Mouse (Mus musculus) retina, embryonic 14.5 days (tissue): ENCODE data around the gene Thap12.

Experiments
- DNase-seq: peaks from one replicate; pipeline ENCODE4 v3.0.0-alpha.2; 2015; ENCODE audit warnings: low spot score

The Thap12 gene

GRCm38 (mm10) chr7:98698041-98698440, 4.9 kb upstream of the Thap12 start:
- no peak for DNase-seq

DNA sequence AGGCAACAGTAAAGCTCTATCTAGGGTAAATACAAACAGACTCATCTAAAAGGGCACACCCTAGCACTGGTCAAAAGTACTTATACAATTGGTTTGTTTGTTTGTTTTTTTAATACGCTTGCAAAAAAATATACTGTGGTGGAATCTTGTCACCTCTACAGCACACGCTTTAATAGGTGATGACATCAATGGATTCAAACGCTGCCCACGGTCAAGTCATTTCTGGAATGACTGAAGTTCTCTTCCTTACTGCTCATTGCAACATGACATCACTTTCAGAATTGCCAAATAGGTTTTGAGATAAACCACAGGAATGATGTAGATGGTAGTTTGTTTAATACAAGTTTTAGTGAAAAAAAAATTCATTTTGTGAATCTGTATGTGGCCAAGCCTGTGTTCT, 4.3 kb upstream of the Thap12 start:
- no peak for DNase-seq

- no peak for DNase-seq
These were observed 1.1 kb upstream of the Thap12 start for GRCm38 (mm10) chr7:98701771-98702170.

DNA sequence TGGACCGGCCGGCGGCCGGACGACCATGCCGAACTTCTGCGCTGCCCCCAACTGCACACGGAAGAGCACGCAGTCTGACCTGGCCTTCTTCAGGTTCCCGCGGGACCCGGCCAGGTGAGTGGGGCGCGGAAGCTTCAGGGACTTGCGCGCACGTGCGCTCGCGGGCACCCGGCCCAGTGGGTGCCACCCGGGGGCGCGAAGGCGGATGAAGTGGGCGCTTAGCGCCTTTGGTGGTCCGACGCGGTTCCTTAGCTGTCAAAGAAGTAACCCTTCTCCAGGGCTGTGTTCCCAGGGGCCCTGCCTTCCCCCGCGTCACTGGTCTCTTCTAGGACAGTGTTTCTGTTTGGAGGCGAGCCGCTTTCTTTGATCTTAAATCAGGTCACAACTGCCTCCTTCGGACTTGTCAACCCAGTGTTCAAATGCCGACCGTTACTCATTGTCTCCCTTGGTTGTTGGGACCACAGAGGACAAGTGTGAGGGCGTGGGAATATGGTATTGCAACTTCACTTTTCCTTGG, 520 bp downstream of the Thap12 start:
- DNase-seq, result peak; percentile 58

GRCm38 (mm10) chr7:98704276-98704675, 1.4 kb downstream of the Thap12 start:
- no peak for DNase-seq

- no peak for DNase-seq
These were observed 10.8 kb downstream of the Thap12 start for GRCm38 (mm10) chr7:98713661-98714060.

GRCm38 (mm10) chr7:98717438-98717837, 14.5 kb downstream of the Thap12 start:
- DNase-seq, result no peak

GRCm38 (mm10) chr7:98719761-98720160, 16.9 kb downstream of the Thap12 start:
- no peak for DNase-seq

DNA sequence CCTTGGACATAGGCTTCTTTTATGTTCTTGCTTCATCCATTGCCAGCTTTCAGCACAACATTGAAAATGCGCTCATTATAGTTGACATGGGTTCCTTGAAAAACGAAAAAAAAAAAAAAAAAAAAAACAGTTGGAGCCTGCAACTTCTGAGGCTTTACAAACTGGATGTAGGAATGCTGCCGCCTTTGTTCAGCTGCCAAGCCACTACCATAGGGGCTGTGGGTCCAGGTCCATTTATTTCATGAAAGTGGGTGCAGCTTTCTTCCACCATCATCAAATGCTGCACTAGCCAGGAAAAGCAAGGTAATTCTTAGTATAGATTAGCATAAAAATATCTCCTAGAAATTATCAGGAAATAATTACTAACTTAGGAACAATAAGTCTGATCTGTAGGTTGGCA, 17.8 kb downstream of the Thap12 start:
- no peak for DNase-seq

- no peak for DNase-seq
These were observed 18.3 kb downstream of the Thap12 start for GRCm38 (mm10) chr7:98721172-98721571.

DNA sequence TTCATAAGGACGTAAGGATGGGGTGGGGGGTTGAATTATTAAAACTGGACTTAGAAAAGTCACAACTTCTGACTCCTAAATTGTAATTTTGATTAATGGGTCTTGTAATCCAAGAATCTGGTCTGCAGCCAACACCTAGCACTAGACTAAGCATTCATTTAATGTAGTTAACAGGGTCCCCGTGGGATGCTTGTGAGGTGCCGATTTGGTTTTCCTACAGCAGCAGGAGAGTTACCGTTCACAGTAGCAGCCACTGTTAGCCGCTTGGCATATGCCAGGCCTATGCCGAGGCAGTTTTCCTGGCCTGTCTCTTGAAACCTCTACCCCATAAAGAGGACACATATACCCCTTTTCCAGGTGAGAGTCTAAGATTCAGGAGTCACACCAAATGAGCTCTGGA, 18.7 kb downstream of the Thap12 start:
- no peak for DNase-seq

GRCm38 (mm10) chr7:98725686-98726195, 22.8 kb downstream of the Thap12 start:
- DNase-seq, result no peak

- DNase-seq, result no peak
These were observed 25.1 kb downstream of the Thap12 start for GRCm38 (mm10) chr7:98727986-98728385.

DNA sequence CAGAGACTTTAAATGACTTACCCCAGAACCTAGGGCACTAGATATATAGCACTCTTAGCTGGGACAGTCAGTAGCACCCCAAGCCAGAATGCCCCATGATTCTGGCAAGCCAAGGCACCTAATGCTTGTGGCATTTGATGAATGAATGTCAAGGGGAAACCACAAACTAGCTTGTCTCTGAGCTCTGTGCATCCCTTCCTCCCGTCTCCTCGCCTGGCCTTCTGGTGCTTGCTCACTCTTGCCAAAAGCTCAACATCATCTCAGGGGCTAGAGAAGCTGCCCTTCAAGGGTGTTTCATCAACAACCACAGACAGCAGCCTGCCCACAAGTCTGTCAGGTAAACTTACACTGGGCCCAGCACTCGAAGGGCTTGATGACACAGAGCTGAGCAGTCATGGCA, 25.6 kb downstream of the Thap12 start:
- no peak for DNase-seq

DNA sequence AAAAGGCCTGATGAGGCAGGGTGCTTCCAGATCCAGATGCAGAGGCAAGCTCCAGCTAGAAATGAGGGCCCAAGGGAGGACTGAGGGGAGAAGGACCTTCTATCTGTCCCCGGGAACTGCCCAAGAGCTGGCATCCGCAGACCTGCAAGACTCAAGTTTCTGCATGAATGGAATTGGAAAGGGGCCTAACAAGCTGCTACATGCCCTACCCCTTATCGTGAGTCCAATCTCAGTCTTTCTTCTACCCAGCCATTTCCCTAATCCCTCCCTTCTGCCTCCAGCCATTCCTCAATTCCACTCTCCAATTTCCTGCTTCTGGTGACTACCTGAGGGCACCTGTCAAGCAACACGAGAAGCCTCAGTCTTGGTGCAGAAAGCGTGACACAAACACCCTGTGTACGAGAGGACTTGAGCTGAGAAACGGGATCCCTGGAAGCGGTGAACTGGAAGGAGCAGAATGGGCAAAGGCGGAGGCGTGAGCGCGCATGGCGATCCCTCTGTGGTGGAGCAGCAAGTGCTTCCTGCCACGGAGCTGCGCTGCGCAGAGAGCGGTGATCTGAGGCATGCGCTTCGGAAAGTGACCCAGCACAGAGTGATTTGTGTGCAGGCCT, 26.9 kb downstream of the Thap12 start:
- DNase-seq, result peak; percentile 61

GRCm38 (mm10) chr7:98733958-98734357, 31.1 kb downstream of the Thap12 start:
- DNase-seq, result no peak

DNA sequence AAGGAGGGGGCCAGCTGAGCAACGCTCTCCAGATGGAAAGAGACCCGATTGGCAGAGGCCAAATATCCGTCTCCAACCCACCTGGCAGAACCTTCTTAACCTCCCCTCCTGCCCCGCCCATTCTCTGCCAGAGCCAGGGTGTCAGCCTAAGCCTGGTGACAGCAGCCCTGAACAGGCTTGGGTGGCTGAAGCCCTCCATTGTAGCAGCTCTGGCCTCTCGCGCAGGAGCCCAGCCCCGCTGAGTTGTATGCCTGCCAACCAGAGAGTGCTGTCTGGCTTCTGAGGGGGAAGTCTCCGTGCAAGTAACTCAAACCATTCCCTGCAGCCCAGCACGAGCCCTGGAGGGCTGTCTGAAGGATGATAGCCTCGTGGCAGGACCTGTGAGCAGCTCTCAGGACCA, 32.0 kb downstream of the Thap12 start:
- DNase-seq, result no peak

GRCm38 (mm10) chr7:98736780-98737550, 34.1 kb downstream of the Thap12 start:
- no peak for DNase-seq

GRCm38 (mm10) chr7:98740363-98740762, 37.5 kb downstream of the Thap12 start:
- no peak for DNase-seq

DNA sequence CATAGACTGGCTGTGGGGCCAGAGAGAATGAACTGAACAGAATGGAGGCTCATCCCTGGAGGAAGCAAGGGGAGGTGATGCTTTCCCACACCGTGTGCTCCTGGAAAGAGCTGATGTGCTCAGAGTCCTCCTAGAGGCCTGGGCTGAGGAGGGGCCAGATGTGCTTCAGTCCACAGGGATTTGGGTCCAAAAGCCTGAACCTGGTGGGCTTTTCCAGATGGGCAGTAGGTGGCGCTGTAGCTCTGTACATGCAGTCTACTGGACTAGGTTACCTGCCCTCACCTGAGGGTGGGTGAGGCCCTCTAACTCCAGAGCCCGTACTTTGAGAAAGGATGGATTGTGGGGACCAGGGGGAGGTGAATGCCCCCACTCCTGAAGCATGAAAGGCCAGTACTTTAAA, 40.4 kb downstream of the Thap12 start:
- peak; percentile 84 for DNase-seq

DNA sequence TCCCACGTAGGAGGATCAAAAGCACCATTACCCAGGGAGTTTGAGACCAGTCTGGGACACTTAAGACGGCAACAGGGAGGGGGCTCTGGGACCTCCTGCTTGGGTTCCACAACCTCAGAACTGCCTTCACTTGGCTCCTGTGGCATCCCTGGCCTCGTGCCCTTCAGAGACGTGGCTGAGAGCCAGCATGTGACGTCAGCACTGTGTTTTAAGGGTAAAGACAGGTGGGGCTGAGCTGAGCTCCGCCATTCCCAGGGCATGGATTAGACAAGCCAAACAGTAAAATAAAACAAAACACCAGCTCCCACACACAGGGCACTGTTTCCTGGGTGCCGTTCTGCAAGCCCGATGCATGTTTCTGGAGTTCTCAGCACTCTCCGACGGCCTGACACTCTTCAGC, 47.5 kb downstream of the Thap12 start:
- DNase-seq, result no peak

GRCm38 (mm10) chr7:98752680-98753079, 49.8 kb downstream of the Thap12 start:
- DNase-seq, result no peak

DNA sequence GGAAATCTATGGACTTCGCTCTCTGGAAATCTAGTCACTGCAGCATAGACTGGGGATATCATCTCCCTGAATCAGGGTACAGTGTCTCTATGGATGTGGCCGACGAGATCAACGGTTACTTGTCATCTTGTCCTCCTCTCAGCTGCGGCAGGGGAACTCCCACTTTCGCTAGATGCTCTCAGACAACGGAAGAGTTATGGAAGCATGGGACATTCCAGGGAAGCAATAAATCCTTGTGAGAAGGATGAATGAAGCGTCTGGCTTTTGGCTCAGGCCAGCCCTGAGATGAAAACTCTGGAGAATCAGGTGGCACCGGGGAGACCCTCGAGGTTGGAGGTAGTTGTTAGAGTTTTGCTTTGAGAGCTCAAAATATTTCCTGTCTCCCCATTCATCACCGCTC, 53.1 kb downstream of the Thap12 start:
- no peak for DNase-seq
